Mouse (Mus musculus) G1E (cell line): Measurements from ENCODE around the gene Vps72.

Source experiments
- CTCF ChIP-seq: IDR thresholded peaks from 2 replicates; pipeline ENCODE4 v1.5.1; 2012; ENCODE audit warnings: low read depth, low read length, inconsistent platforms, mixed read lengths
- GATA1 ChIP-seq: IDR thresholded peaks from 2 replicates; pipeline ENCODE4 v1.6.1; 2012; ENCODE audit warnings: borderline replicate concordance, low read length, inconsistent platforms, mixed read lengths

DNA sequence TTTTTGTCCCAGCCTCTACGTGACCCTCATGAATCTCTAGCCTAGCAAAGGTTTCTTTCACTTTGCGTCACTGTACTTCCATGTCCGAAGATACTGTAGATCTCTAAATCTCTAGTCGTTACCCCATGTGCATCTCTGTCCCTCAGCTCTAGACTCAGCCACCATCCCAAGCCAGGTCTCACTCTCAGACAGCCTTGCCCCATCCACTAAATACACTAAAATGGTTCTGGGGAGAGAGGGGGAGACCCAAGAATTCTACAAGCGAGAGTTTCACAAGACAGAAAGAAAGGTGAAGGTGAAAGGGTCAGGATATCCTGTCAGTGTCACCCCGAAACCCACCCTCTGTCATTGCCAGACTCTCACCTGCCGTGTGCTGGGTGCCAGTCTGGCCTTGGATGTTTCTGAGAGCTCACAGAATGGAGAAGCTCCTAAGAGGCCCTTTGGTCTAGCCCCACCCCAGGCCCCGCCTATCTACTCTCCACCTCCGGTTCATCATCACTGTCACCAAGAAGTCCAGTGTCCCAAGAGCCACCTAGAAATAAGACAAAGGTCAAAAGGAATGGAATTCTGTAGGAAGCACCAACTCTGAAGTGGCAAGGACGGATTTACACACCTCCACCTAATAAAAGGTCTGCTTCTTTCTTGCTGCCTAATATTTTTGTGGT lies 31.3 kb downstream of the Vps72 start, which contains the start of gene Tnfaip8l2:
- no peak for TF ChIP-seq CTCF
- no peak for TF ChIP-seq GATA1
